Mouse (Mus musculus): Measurements from ENCODE around the gene Htra3. TPM values are rescaled to one million over a fixed set of nuclear protein-coding genes. Genes with fewer than 3 reads are reported as not detected.

Gene Htra3
- total RNA-seq, 2 experiments from 2014 or later: not detected

DNA sequence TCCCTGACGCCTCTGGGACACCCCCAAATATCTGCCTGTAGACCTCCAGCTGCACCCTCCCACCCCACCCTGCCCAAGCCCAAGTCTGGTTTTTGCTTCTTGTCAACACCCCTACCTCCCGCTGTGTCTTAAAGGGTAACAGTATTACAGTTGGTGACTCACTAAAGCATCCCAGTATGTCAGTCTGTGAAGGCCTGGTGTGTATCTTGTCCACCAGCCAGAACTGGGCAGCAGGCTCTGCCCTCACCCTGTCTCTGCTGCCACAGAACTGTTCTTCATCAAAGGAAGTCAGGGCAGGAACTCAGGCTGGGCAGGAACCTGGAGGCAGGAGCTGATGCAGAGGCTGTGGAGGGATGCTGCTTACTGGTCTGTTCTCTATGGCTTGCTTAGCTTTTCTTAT is 53.2 kb downstream of the Htra3 start:
- ATAC-seq (replicated peaks; ENCODE audit: poor library complexity, severe bottlenecking): no peak

DNA sequence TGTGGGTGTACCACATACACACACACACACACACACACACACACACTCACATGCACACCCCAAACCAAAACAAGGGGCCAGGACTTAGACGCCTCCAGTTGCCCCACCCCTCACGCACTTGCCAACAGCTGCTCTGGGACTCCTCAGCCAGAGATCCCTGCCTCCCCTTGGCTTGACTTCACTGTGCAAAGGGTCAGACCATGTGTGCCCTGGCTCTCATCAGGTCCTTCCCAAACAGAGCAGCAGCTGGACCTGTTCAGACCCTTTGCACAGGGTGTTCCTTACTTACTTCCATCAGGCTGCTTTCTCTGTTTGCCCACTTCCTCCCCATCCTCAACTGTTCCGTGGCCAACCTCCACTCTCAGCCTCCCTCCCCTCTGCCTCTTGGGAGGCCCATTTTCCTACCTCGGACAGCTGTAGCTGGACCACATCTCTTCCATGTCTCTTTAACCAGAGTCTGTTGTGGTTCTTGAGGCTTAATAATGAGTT is 54.8 kb downstream of the Htra3 start:
- ATAC-seq (replicated peaks; ENCODE audit: poor library complexity, severe bottlenecking): peak; percentile 46

DNA sequence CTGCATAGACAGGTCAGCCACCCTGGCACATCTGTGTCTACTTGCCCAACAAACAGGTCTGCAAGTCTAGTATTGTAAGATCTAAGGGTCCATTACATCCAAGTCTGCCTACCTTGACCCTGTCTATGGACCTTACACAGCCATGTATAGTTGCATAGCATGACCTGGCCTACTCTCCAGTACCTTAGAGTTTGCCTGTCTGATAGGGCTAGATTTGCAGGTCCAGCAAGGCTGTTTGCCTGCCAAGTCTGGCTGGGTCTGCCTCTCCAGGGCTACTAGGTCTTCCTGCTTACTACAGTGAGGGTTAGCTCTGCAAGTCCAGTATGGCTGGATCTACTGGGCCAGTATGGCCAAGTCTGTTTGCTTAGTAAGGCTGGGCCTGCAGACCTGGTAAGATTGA is 55.8 kb downstream of the Htra3 start:
- no peak for ATAC-seq (replicated peaks; ENCODE audit: poor library complexity, severe bottlenecking)

DNA sequence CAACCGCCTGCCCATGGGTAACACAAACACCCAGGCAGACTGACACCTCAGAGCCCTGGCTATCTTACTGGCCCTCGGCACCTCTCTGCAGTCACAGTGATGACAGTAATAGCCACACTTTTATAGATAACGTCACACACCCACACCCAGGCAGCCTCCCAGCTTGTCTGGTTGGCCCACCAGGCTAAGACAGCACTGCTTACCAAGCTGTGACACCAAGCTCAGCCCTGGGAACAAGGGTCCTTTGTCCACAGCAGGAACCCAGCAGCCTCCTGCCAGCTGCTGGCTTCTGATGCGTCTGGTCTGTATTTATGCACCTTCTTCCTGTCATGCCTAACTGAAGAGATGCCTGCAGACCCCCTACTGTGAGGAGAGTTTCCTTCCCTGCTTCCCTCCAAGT is 58.5 kb downstream of the Htra3 start:
- no peak for ATAC-seq (replicated peaks; ENCODE audit: poor library complexity, severe bottlenecking)

DNA sequence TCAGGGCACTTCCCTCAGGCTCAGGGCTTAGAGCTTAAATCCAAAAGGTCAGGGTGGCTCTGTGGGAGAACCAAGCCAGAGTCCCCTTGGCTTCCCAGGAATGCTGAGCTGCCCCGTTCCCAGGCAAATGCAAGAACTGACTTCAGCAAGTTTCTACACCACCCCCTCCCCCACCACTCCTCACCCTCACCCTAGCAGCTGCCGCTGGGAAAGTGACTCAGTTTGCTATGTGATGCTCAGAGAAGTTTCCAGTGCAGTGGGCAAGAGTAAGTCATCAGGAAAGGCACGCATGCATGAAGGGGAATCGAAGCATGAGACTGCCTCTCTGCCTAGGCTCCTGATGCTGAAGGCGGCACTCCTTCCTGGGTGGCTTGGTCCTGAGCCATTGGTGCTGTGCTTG is 62.6 kb downstream of the Htra3 start:
- ATAC-seq (replicated peaks; ENCODE audit: poor library complexity, severe bottlenecking): no peak

DNA sequence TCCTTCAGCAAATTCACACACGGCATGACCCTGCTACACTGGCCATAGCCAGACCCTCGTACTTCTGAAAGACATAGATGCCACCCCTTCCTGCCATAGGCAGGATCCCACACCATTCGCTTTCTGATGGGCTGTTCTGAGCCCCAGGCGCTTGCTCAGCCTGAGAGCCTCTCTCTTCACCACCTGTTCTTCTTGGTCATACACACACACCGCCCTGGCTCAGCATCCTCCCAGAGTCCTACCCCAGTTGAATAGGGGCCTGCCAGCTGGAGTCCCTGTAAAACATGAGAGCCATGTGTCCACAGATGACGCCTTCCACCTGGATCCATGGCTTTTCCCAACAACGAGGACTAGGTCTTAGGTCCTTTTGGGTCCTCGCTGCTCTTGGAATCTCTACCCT is 66.9 kb downstream of the Htra3 start:
- ATAC-seq (replicated peaks; ENCODE audit: poor library complexity, severe bottlenecking): no peak

DNA sequence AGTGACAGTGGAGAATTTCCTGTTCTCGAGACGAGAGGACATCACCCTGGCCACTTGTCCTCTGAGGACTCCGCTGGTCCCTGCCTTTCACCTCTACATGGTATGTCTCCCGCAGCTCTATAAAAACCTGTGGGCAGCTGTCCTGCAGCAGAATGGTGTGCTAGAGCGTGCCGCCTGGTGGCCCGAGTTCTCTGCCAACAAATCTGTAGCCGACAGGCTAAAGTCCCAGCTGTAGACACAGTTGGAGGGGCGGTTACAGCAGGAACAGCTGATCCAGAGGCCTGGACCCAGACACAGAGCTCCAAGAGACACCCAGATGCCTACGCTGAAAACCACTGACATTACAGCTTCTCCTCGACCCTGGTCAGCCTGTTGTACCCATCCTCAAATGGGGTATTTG is 67.7 kb downstream of the Htra3 start:
- no peak for ATAC-seq (replicated peaks; ENCODE audit: poor library complexity, severe bottlenecking)

DNA sequence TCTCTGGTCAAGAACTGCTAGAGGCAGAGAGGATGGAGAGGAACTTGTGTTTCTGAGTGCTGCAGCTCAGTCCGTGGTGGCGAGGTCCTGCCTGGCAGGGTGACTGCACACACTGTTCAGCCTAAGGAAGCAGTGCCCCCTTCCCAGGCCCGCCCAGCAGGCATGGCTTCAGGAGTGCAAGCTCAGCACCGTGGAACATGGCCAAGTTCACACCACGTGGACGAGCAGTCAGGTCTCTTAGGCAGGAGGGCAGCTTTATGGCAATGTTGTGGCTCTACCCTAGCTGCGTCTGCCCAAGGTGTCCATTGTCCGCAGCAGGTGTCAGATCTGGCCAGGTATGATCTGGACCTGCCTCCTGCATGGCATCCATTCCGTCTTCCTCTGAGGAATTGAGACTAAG is 68.4 kb downstream of the Htra3 start:
- ATAC-seq (replicated peaks; ENCODE audit: poor library complexity, severe bottlenecking): no peak

DNA sequence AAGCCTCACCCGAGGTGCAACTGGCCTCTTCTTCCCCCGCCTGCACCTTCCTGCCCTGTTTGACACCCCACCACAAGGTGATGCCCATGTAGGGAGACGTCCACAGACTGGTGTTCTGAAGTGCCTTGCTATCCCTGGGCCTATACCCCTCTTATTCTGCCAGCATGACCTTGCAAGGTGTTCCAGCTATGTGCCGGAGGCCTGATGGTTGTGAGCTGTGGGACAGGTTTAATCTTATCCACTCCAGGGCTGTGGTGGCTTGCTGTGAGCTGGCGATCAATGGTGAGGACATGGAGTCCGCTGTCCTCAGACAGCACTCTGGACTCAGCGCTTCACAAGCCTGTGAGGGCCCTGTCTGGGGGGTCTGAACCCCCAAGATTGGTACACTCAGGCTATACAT is 69.2 kb downstream of the Htra3 start:
- ATAC-seq (replicated peaks; ENCODE audit: poor library complexity, severe bottlenecking): no peak

DNA sequence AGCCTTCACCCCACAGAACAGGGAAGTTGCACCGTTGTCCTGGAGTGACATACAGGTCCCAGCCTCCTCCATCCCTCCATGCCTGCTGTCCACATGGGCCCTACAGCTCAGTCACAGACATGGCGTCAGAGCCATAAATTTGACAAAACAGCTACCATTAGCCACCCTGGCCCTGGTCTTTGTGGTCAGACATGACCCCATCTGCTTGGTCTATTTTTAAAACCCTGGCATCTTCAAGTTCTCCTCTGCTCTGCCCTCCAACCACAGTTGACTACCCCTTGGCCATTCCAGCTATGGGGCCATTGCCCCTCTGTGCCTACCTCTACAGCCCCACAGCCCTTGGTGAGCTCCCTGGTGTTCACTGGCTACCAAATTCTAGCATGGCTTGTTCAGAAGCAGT is 69.6 kb downstream of the Htra3 start:
- no peak for ATAC-seq (replicated peaks; ENCODE audit: poor library complexity, severe bottlenecking)

DNA sequence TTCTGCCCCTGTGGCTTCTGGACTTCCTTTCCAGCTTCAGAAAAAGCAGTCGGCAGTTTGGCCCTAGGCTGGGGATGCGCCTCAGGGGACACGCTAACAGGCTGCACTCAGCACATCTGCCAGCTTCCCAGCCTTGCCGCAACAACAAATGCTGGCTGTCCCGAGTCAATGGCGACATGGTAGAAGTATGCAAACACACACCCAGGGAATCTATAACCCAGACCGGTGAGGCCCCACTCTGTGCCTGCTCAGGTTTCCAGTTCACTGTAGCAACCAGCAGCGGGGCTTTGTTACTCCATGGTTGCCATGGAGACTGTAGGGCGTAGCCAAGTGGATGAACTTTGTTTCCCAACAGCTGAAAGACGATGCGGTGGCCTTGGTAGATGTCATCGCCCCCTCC is 70.2 kb downstream of the Htra3 start:
- 0 out of 2 replicates have a peak, but pooled peaks have one; percentile 13 for ATAC-seq (replicated peaks; ENCODE audit: poor library complexity, severe bottlenecking)

DNA sequence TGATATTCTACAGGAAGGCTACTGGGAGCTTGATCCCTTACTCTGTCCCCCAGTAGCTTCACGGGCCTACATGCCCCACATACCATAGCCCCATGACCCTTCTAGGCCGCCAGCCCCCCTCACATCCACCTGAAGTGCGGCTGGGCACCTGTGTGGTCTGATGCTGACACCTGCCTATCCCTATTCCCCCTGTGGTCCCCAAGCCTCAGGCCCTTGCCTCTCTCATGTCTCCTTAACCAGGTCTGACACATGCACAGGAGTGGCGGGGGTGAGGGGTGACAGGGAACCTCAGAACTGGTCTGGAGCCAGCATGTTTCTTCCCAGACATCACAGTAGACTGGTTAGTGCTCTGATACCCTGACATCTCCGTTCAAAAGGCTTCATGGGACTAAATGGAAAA is 71.0 kb downstream of the Htra3 start:
- ATAC-seq (replicated peaks; ENCODE audit: poor library complexity, severe bottlenecking): no peak

DNA sequence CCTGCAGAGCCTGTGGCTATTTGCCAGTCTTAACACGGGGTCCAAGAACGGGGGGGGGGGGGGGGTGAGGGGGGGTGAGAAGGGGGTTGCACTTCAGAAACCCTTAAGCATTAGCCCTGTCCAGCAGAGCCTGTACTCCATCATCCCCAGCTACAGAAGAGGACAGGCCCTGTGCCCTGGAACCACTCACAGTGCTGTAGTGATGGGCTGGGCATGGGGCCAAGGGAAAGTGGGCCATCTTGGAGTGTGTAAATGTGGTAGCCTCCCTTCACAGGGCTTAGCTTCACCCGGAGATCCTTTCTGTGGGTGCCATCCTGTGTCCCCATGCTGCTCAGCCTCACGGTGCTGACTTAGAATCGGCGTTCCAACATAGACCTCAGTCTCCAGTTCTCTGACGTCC is 71.8 kb downstream of the Htra3 start:
- no peak for ATAC-seq (replicated peaks; ENCODE audit: poor library complexity, severe bottlenecking)

DNA sequence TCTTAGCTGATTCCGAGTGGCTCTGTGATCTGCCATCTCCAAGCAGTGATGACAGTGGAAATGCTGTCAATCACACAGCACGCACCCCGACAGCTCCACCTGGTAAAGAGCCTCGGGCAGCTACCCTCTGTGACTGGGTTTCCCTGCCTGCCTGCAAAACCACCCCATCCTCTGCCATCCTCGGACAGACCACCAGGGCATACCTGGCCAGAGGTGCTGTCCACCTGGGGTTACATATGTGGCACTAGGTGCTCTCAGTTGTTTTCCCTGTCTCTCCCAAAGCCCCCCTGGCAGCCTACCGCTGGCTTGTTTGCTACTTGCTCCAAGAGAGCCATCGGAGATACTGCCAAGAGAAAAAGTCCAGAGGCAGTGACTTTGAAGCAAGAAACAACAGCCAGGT is 72.8 kb downstream of the Htra3 start:
- ATAC-seq (replicated peaks; ENCODE audit: poor library complexity, severe bottlenecking): no peak

DNA sequence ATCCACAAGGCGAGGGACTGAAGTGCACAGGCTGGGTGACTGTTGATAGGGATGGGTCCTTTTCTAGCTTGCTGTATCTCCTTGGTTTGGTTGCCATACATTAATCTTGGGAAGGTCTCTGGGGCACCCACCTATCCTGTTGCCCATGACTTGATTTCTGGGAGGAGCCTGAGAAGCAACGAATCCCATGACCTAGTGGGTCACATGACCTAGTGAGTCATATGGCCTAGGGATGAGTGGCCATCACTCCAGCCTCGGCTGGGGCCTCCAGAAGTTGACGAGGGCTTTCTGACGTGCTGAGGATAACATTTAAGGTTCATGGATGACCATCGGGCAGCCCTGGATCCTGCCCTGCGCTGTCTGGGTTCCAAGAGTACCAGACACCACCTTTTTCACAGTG is 74.2 kb downstream of the Htra3 start:
- no peak for ATAC-seq (replicated peaks; ENCODE audit: poor library complexity, severe bottlenecking)

Other genes with a start within 250 kb of the Htra3 start
- not detected in 2 replicates for gene Cpz, start 154.1 kb downstream of the Htra3 start, total RNA-seq (2014; fragmentation: Nextera tagmentation)
- gene Cpz, start 154.1 kb downstream of the Htra3 start, total RNA-seq (2017): not detected in 2 replicates
- 8.1 and 9.5 TPM in 2 replicates for gene Trmt44, start 104.7 kb downstream of the Htra3 start, total RNA-seq (2014; fragmentation: Nextera tagmentation)
- gene Trmt44, start 104.7 kb downstream of the Htra3 start, total RNA-seq (2017): 8.5 and 13.3 TPM in 2 replicates
- gene Acox3, start 96.7 kb downstream of the Htra3 start, total RNA-seq (2014; fragmentation: Nextera tagmentation): 41.4 and 56.5 TPM in 2 replicates
- gene Acox3, start 96.7 kb downstream of the Htra3 start, total RNA-seq (2017): 25.3 and 34.5 TPM in 2 replicates
- 3.9 and 26.5 TPM in 2 replicates for gene Sh3tc1, start 60.2 kb upstream of the Htra3 start, total RNA-seq (2014; fragmentation: Nextera tagmentation)
- 3.9 and 5.1 TPM in 2 replicates for gene Sh3tc1, start 60.2 kb upstream of the Htra3 start, total RNA-seq (2017)
- gene Ablim2, start 78.1 kb upstream of the Htra3 start, total RNA-seq (2014; fragmentation: Nextera tagmentation): 1.6 TPM in 1 of 2 replicates, not detected in the other
- gene Ablim2, start 78.1 kb upstream of the Htra3 start, total RNA-seq (2017): 0.22 TPM in 1 of 2 replicates, not detected in the other
- 23.7 and 36.0 TPM in 2 replicates for gene Afap1, start 213.5 kb upstream of the Htra3 start, total RNA-seq (2014; fragmentation: Nextera tagmentation)
- 17.9 and 20.4 TPM in 2 replicates for gene Afap1, start 213.5 kb upstream of the Htra3 start, total RNA-seq (2017)